Mouse (Mus musculus) liver, embryonic 14.5 days (tissue): ENCODE data around the gene Pvr. TPM values are rescaled to one million over a fixed set of nuclear protein-coding genes. Genes with fewer than 3 reads are reported as not detected.

ENCODE experiments used
- ATAC-seq: fragments of 200-750 bp; cut with Nextera tagmentation; 2 replicates; pipeline ENCODE4 v1.8.0; 2017; ENCODE audit warnings: moderate number of reproducible peaks, mild to moderate bottlenecking, moderate library complexity; ENCODE audit not compliant: insufficient read depth
- DNase-seq, 3 experiments: peaks; one replicate each; pipeline ENCODE4 v3.0.0-alpha.2; 2012 to 2013; ENCODE audit warnings: low read depth in 3 of 3, low spot score in 3 of 3
- H3K27ac ChIP-seq: fragments of 300-500 bp; sonication (generic); 2 replicates; pipeline ENCODE4 v1.5.1; 2014; ENCODE audit warnings: moderate library complexity, mild to moderate bottlenecking, control low read depth, inconsistent platforms
- H3K27me3 ChIP-seq: fragments of 300-500 bp; sonication (generic); 2 replicates; pipeline ENCODE4 v1.6.1; 2014; ENCODE audit warnings: mild to moderate bottlenecking, low read length, moderate library complexity; ENCODE audit not compliant: control insufficient read depth, insufficient read depth
- H3K36me3 ChIP-seq: fragments of 300-500 bp; sonication (generic); replicated peaks from 2 replicates; pipeline ENCODE4 v1.6.1; 2014; ENCODE audit warnings: low read depth; ENCODE audit not compliant: control insufficient read depth, insufficient read depth
- H3K4me1 ChIP-seq, 2 experiments: fragments of 200-500 bp in 1 of 2; fragments of 300-500 bp in 1 of 2; sonication (generic) in 1 of 2; replicated peaks; 2 replicates each; pipeline ENCODE4 v1.6.1; 2012 to 2014; ENCODE audit warnings: antibody characterized with exemption in 1 of 2, inconsistent platforms in 1 of 2, low read length in 1 of 2; ENCODE audit not compliant: control insufficient read depth in 2 of 2, insufficient read depth in 2 of 2
- H3K4me2 ChIP-seq: fragments of 300-500 bp; sonication (generic); 2 replicates; pipeline ENCODE4 v1.6.1; 2014; ENCODE audit warnings: low read depth, mild to moderate bottlenecking, control low read depth, moderate library complexity
- H3K4me3 ChIP-seq, 2 experiments: fragments of 200-500 bp in 1 of 2; fragments of 300-500 bp in 1 of 2; sonication (generic) in 1 of 2; 2 replicates each; pipeline ENCODE4 v1.5.1; 2012 to 2014; ENCODE audit warnings: low read depth in 2 of 2, low read length in 2 of 2, mild to moderate bottlenecking in 2 of 2, control low read depth in 1 of 2, inconsistent platforms in 1 of 2, moderate library complexity in 1 of 2; ENCODE audit not compliant: insufficient read depth in 1 of 2
- H3K9ac ChIP-seq: fragments of 300-500 bp; sonication (generic); replicated peaks from 2 replicates; pipeline ENCODE4 v1.6.1; 2014; ENCODE audit warnings: mild to moderate bottlenecking, control low read depth, moderate library complexity
- H3K9me3 ChIP-seq: fragments of 300-500 bp; sonication (generic); 2 replicates; pipeline ENCODE4 v1.6.1; 2016; ENCODE audit warnings: low read length, mixed read lengths; ENCODE audit not compliant: control insufficient read depth
- CTCF ChIP-seq: IDR thresholded peaks from 2 replicates; pipeline ENCODE4 v1.5.1; 2016; ENCODE audit warnings: antibody characterized with exemption, low read depth, control low read depth
- EP300 ChIP-seq: IDR thresholded peaks from 2 replicates; pipeline ENCODE4 v1.6.1; 2016; ENCODE audit warnings: antibody characterized with exemption, low read depth
- WGBS: fragments of 180-500 bp; shearing (Covaris S2); extraction: QIAGEN DNeasy Blood & Tissue Kit; methylation state at CpG from one replicate; pipeline ENCODE4 v1.1.7; 2014; ENCODE audit not compliant: insufficient replicate concordance; 5-methylcytosine and 5-hydroxymethylcytosine counted together
- polyA plus RNA-seq, 2 experiments: library from polyadenylated mRNA; depleted of rRNA in 1 of 2; stranded (reverse) in 1 of 2; unstranded in 1 of 2; fragments of >200 nt; fragmentation: Nextera tagmentation in 1 of 2; extraction: Ambion mirVana in 1 of 2; gene quantifications; 2 replicates each; pipeline versions ENCODE4 v1.2.1 to v1.2.3; 2012 to 2014

Pvr gene
- polyA plus RNA-seq, 2 experiments, result 1.8 to 2.6 TPM

GRCm38 (mm10) chr7:19950589-19950988 lies 29.6 kb upstream of the Pvr start, which contains the start of gene Igsf23:
TSS of gene Igsf23 (minus strand) at chr7:19950756.
- no peaks in the 10 kb centered on the region for H3K36me3 ChIP-seq
- no peak within 1 kb of the TSS for H3K4me3 ChIP-seq
- 46% methylated on average over 9 of the region's 9 CpGs for WGBS
- H3K4me2 ChIP-seq, result no peak within 1 kb of the TSS
- H3K27me3 ChIP-seq, result no peaks in the 10 kb centered on the region
- ATAC-seq (no peak), DNase-seq (no peak)
- H3K27ac ChIP-seq, result no peak within 1 kb of the TSS
- H3K9me3 ChIP-seq, result no peaks in the 10 kb centered on the region
- no peak within 1 kb of the TSS for H3K9ac ChIP-seq
- H3K4me1 ChIP-seq, result peaks cover 0 to 3% of the 10 kb centered on the region in 2 experiments; a peak in 2 of 4 replicates
- TF ChIP-seq EP300 (no peak), CTCF (no peak)

DNA sequence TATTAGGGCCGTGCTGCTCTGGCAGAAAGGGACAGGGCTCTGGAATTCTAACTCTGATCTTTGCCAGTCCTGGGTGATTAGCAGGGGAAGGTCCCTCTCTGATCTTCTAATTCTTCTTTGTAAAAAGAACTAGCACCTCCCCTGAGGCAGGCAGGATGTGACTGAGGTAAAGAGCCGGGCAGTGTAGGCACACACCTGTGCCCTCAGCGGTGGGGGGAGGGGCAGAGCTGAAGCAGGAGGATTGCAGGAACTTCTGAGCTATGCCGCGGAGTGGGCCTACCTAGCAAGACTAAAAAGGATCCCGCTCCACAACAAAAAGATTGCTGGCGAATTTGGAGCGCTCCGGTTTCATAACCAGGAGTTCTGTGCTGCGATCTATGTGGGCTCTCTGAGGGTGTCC lies 29.0 kb upstream of the Pvr start:
- Histone ChIP-seq H3K4me3 (no peak overlapping the region), H3K27ac (no peak overlapping the region), H3K27me3 (no peaks in the 10 kb centered on the region), H3K4me1 (peaks cover 0 to 3% of the 10 kb centered on the region in 2 experiments; a peak in 2 of 4 replicates), H3K9me3 (no peaks in the 10 kb centered on the region), H3K9ac (no peak overlapping the region), H3K36me3 (no peaks in the 10 kb centered on the region), H3K4me2 (no peak overlapping the region)
- no peak for TF ChIP-seq CTCF
- TF ChIP-seq EP300, result no peak
- DNase-seq, result no peak
- ATAC-seq, result no peak
- 64% methylated on average over 10 of the region's 10 CpGs for WGBS

GRCm38 (mm10) chr7:19948956-19949355 lies 28.0 kb upstream of the Pvr start:
- Histone ChIP-seq H3K4me2 (no peak overlapping the region), H3K27ac (no peak overlapping the region), H3K4me1 (peaks cover 0 to 3% of the 10 kb centered on the region in 2 experiments; a peak in 2 of 4 replicates), H3K9me3 (no peaks in the 10 kb centered on the region), H3K9ac (no peak overlapping the region), H3K4me3 (no peak overlapping the region), H3K36me3 (no peaks in the 10 kb centered on the region), H3K27me3 (no peaks in the 10 kb centered on the region)
- 65% methylated on average over 12 of the region's 12 CpGs for WGBS
- ATAC-seq, result no peak
- no peak for DNase-seq
- TF ChIP-seq EP300 (no peak), CTCF (no peak)

DNA sequence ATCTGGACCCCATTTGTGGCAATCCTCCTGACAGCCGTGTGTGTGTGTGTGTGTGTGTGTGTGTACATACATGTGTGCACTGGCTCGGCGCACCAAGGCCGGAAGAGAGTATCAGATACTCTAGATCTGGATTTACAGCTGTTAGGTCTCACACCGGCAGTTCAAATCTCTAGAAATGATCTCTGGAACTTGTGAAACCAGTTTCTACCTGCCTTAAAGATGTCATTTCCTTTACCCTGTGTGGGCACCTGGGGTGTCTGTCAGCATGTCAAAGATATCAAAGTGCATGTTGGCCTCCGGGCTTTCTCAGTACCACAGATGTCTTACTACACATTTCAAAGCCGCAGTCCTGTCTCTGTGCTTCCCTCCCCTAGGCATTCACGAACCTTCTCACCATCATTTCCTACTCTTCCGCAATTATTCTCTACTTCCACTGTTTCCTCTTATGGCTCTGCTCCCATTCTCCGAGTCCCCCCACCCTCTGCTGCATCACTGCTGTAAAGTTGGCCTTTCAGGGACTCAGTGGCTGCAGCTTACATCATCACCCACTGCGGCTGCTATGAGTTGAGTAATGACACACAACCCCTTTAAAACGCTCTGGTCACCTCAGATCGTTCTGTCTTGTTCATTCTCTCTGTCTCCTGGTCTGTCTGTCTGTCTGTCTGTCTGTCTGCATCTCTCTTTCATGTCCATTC lies 25.0 kb upstream of the Pvr start:
- TF ChIP-seq CTCF (no peak), EP300 (no peak)
- no peaks in the 10 kb centered on the region for H3K36me3 ChIP-seq
- ATAC-seq (no peak), DNase-seq (no peak)
- WGBS, result 63% methylated on average over 13 of the region's 13 CpGs
- no peak overlapping the region for H3K27ac ChIP-seq
- H3K9me3 ChIP-seq, result no peaks in the 10 kb centered on the region
- H3K4me1 ChIP-seq, result no peaks in the 10 kb centered on the region; a peak in 1 of 4 replicates
- H3K27me3 ChIP-seq, result no peaks in the 10 kb centered on the region
- no peak overlapping the region for H3K4me2 ChIP-seq
- H3K4me3 ChIP-seq, result no peak overlapping the region
- H3K9ac ChIP-seq, result no peak overlapping the region

DNA sequence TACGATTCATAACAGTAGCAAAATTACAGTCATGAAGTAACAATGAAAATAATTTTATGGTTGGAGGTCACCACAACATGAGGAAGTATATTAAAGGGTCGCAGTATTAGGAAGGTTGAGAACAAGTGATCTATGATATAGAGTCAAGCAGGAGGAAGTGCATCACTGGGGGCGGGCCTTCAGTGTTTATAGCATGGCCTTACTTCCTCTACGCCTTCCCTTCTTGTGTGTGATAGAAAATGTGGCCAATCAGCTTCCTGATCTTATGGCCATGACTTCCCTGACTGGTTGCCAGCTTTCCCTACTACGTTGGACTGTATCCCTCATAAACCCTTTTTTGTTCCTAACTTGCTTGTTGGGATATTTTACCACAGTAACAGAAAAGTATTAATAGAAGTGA lies 24.2 kb upstream of the Pvr start:
- Histone ChIP-seq H3K27me3 (no peaks in the 10 kb centered on the region), H3K27ac (no peak overlapping the region), H3K4me2 (no peak overlapping the region), H3K4me1 (peaks cover 0 to 2% of the 10 kb centered on the region in 2 experiments; a peak in 1 of 4 replicates), H3K4me3 (no peak overlapping the region), H3K36me3 (no peaks in the 10 kb centered on the region), H3K9ac (no peak overlapping the region), H3K9me3 (no peaks in the 10 kb centered on the region)
- DNase-seq, result no peak
- no peak for TF ChIP-seq EP300
- no peak for TF ChIP-seq CTCF
- no peak for ATAC-seq
- 70% methylated on average over 5 of the region's 5 CpGs for WGBS
